Mouse (Mus musculus): ENCODE measurements around the gene Nutf2. TPM values are rescaled to one million over a fixed set of nuclear protein-coding genes. Genes with fewer than 3 reads are reported as not detected.

Nutf2 gene
- 80.1 TPM for polyA plus RNA-seq (2014; fragmentation: Illumina TruSeq; extraction: RNeasy Lipid Tissue Mini Kit (QIAGEN cat#74804); ENCODE audit: low read depth, low replicate concordance)

GRCm38 (mm10) chr8:105860143-105860981 lies at the start of gene Nutf2:
Gene Nutf2, plus strand, starts transcription at chr8:105860580.

GRCm38 (mm10) chr8:105826861-105827848 lies 33.2 kb upstream of the Nutf2 start, which contains the start of the genes Ranbp10 and Tsnaxip1:
Gene Ranbp10, minus strand, starts transcription at chr8:105827350.
Gene Tsnaxip1, plus strand, starts transcription at chr8:105827731.

GRCm38 (mm10) chr8:105853178-105853577 lies 7.2 kb upstream of the Nutf2 start, which contains the start of gene Cenpt:
Gene Cenpt, minus strand, starts transcription at chr8:105853278.

GRCm38 (mm10) chr8:105854715-105855216 lies 5.6 kb upstream of the Nutf2 start, which contains the start of gene Thap11:
Gene Thap11, plus strand, starts transcription at chr8:105855132.

GRCm38 (mm10) chr8:105880754-105881520 lies 20.6 kb downstream of the Nutf2 start, which contains the start of gene Edc4:
Gene Edc4, plus strand, starts transcription at chr8:105880881.

GRCm38 (mm10) chr8:105893339-105893738 lies 33.0 kb downstream of the Nutf2 start, which contains the start of gene Nrn1l:
Gene Nrn1l, plus strand, starts transcription at chr8:105893567.

GRCm38 (mm10) chr8:105900180-105900940 lies 40.0 kb downstream of the Nutf2 start, which contains the start of gene Pskh1:
Gene Pskh1, plus strand, starts transcription at chr8:105900441.

Other genes starting within 250 kb of the Nutf2 start
- 80.5 TPM for gene Ctcf, start 224.0 kb upstream of the Nutf2 start, polyA plus RNA-seq (2014; fragmentation: Illumina TruSeq; extraction: RNeasy Lipid Tissue Mini Kit (QIAGEN cat#74804); ENCODE audit: low read depth, low replicate concordance)
- gene Agrp, start 223.2 kb upstream of the Nutf2 start, polyA plus RNA-seq (2014; fragmentation: Illumina TruSeq; extraction: RNeasy Lipid Tissue Mini Kit (QIAGEN cat#74804); ENCODE audit: low read depth, low replicate concordance) = not detected
- gene Carmil2, start 174.3 kb upstream of the Nutf2 start, polyA plus RNA-seq (2014; fragmentation: Illumina TruSeq; extraction: RNeasy Lipid Tissue Mini Kit (QIAGEN cat#74804); ENCODE audit: low read depth, low replicate concordance) = not detected
- 0.70 TPM for gene Acd, start 159.5 kb upstream of the Nutf2 start, polyA plus RNA-seq (2014; fragmentation: Illumina TruSeq; extraction: RNeasy Lipid Tissue Mini Kit (QIAGEN cat#74804); ENCODE audit: low read depth, low replicate concordance)
- not detected for gene Pard6a, start 159.4 kb upstream of the Nutf2 start, polyA plus RNA-seq (2014; fragmentation: Illumina TruSeq; extraction: RNeasy Lipid Tissue Mini Kit (QIAGEN cat#74804); ENCODE audit: low read depth, low replicate concordance)
- not detected for gene 4933405L10Rik, start 152.9 kb upstream of the Nutf2 start, polyA plus RNA-seq (2014; fragmentation: Illumina TruSeq; extraction: RNeasy Lipid Tissue Mini Kit (QIAGEN cat#74804); ENCODE audit: low read depth, low replicate concordance)
- gene Enkd1, start 152.4 kb upstream of the Nutf2 start, polyA plus RNA-seq (2014; fragmentation: Illumina TruSeq; extraction: RNeasy Lipid Tissue Mini Kit (QIAGEN cat#74804); ENCODE audit: low read depth, low replicate concordance) = 0.52 TPM
- 0.52 TPM for gene Gfod2, start 101.9 kb upstream of the Nutf2 start, polyA plus RNA-seq (2014; fragmentation: Illumina TruSeq; extraction: RNeasy Lipid Tissue Mini Kit (QIAGEN cat#74804); ENCODE audit: low read depth, low replicate concordance)
- gene Ranbp10, start 33.2 kb upstream of the Nutf2 start, polyA plus RNA-seq (2014; fragmentation: Illumina TruSeq; extraction: RNeasy Lipid Tissue Mini Kit (QIAGEN cat#74804); ENCODE audit: low read depth, low replicate concordance) = 6.5 TPM
- gene Tsnaxip1, start 32.8 kb upstream of the Nutf2 start, polyA plus RNA-seq (2014; fragmentation: Illumina TruSeq; extraction: RNeasy Lipid Tissue Mini Kit (QIAGEN cat#74804); ENCODE audit: low read depth, low replicate concordance) = not detected
- gene Cenpt, start 7.3 kb upstream of the Nutf2 start, polyA plus RNA-seq (2014; fragmentation: Illumina TruSeq; extraction: RNeasy Lipid Tissue Mini Kit (QIAGEN cat#74804); ENCODE audit: low read depth, low replicate concordance) = 0.99 TPM
- gene Thap11, start 5.4 kb upstream of the Nutf2 start, polyA plus RNA-seq (2014; fragmentation: Illumina TruSeq; extraction: RNeasy Lipid Tissue Mini Kit (QIAGEN cat#74804); ENCODE audit: low read depth, low replicate concordance) = 11.8 TPM
- gene Edc4, start 20.3 kb downstream of the Nutf2 start, polyA plus RNA-seq (2014; fragmentation: Illumina TruSeq; extraction: RNeasy Lipid Tissue Mini Kit (QIAGEN cat#74804); ENCODE audit: low read depth, low replicate concordance) = 2.9 TPM
- not detected for gene Nrn1l, start 33.0 kb downstream of the Nutf2 start, polyA plus RNA-seq (2014; fragmentation: Illumina TruSeq; extraction: RNeasy Lipid Tissue Mini Kit (QIAGEN cat#74804); ENCODE audit: low read depth, low replicate concordance)
- 4.8 TPM for gene Pskh1, start 39.9 kb downstream of the Nutf2 start, polyA plus RNA-seq (2014; fragmentation: Illumina TruSeq; extraction: RNeasy Lipid Tissue Mini Kit (QIAGEN cat#74804); ENCODE audit: low read depth, low replicate concordance)
- 0.76 TPM for gene Ctrl, start 73.3 kb downstream of the Nutf2 start, polyA plus RNA-seq (2014; fragmentation: Illumina TruSeq; extraction: RNeasy Lipid Tissue Mini Kit (QIAGEN cat#74804); ENCODE audit: low read depth, low replicate concordance)
- gene Psmb10, start 77.9 kb downstream of the Nutf2 start, polyA plus RNA-seq (2014; fragmentation: Illumina TruSeq; extraction: RNeasy Lipid Tissue Mini Kit (QIAGEN cat#74804); ENCODE audit: low read depth, low replicate concordance) = 1.2 TPM
- gene Lcat, start 82.8 kb downstream of the Nutf2 start, polyA plus RNA-seq (2014; fragmentation: Illumina TruSeq; extraction: RNeasy Lipid Tissue Mini Kit (QIAGEN cat#74804); ENCODE audit: low read depth, low replicate concordance) = not detected
- gene Slc12a4, start 105.5 kb downstream of the Nutf2 start, polyA plus RNA-seq (2014; fragmentation: Illumina TruSeq; extraction: RNeasy Lipid Tissue Mini Kit (QIAGEN cat#74804); ENCODE audit: low read depth, low replicate concordance) = 4.4 TPM
- gene Dpep3, start 118.8 kb downstream of the Nutf2 start, polyA plus RNA-seq (2014; fragmentation: Illumina TruSeq; extraction: RNeasy Lipid Tissue Mini Kit (QIAGEN cat#74804); ENCODE audit: low read depth, low replicate concordance) = not detected
- 2.3 TPM for gene Dus2, start 130.8 kb downstream of the Nutf2 start, polyA plus RNA-seq (2014; fragmentation: Illumina TruSeq; extraction: RNeasy Lipid Tissue Mini Kit (QIAGEN cat#74804); ENCODE audit: low read depth, low replicate concordance)
- gene Dpep2nb, start 145.4 kb downstream of the Nutf2 start, polyA plus RNA-seq (2014; fragmentation: Illumina TruSeq; extraction: RNeasy Lipid Tissue Mini Kit (QIAGEN cat#74804); ENCODE audit: low read depth, low replicate concordance) = not detected
- gene Ddx28, start 151.3 kb downstream of the Nutf2 start, polyA plus RNA-seq (2014; fragmentation: Illumina TruSeq; extraction: RNeasy Lipid Tissue Mini Kit (QIAGEN cat#74804); ENCODE audit: low read depth, low replicate concordance) = 6.2 TPM
- gene Nfatc3, start 198.3 kb downstream of the Nutf2 start, polyA plus RNA-seq (2014; fragmentation: Illumina TruSeq; extraction: RNeasy Lipid Tissue Mini Kit (QIAGEN cat#74804); ENCODE audit: low read depth, low replicate concordance) = 124 TPM

All from adrenal gland, adult 10 weeks (tissue).